ENCODE assay signal across 12 mouse cellular contexts in genomic region chr5:23604036-23604705, GRCm38 (mm10).
DNase-seq lines count a peak whose midpoint lies in the region; ATAC-seq and TF ChIP-seq lines count a peak whose summit lies in the region.
"Had no signal": no experiment of that assay in that cellular context is flagged by ENCODE, and none has a peak within 500 bp of the region (broad histone marks: within the 10 kb centered on the region; RNA-seq: fewer than 3 reads in every experiment).

No protein-coding gene starts in this region.

- H3K27me3 ChIP-seq in megakaryocyte, embryonic 14.5 days (replicated peaks), result no peaks in the 10 kb centered on the region
- H3K27me3 ChIP-seq in forebrain, postnatal 0 days (ENCODE audit: insufficient read depth, low read length), result no peaks in the 10 kb centered on the region
- H3K27me3 ChIP-seq in forebrain, embryonic 15.5 days, result no peaks in the 10 kb centered on the region
- no peaks in the 10 kb centered on the region for H3K27me3 ChIP-seq in hindbrain, postnatal 0 days (ENCODE audit: insufficient read depth, low read length)
- H3K27me3 ChIP-seq: midbrain, embryonic 12.5 days had no signal

- 80% methylated on average over 7 of the region's 7 CpGs for WGBS in forebrain, postnatal 0 days
- 77% methylated on average over 7 of the region's 7 CpGs for whole genome bisulfite sequencing in forebrain, embryonic 15.5 days
- WGBS in hindbrain, postnatal 0 days, result 87% methylated on average over 7 of the region's 7 CpGs

- no peak overlapping the region for H3K27ac ChIP-seq in forebrain, postnatal 0 days (ENCODE audit: low read depth, low read length)
- no peak overlapping the region for H3K27ac ChIP-seq in forebrain, embryonic 15.5 days (replicated peaks)
- H3K27ac ChIP-seq in hindbrain, postnatal 0 days, result no peak overlapping the region
- H3K27ac ChIP-seq: heart, adult 2 months; left cerebral cortex, adult 2 months; midbrain, embryonic 12.5 days had no signal

- peak; percentile 63 for ATAC-seq in common myeloid progenitor, adult 5-6 weeks (replicated peaks; ENCODE audit: low read depth, poor library complexity, severe bottlenecking)
- no peak for ATAC-seq in forebrain, postnatal 0 days
- ATAC-seq in forebrain, embryonic 15.5 days (replicated peaks), result no peak
- ATAC-seq in hindbrain, postnatal 0 days, result no peak

- peak overlapping the region; percentile 78 for H3K4me3 ChIP-seq in megakaryocyte, embryonic 14.5 days (replicated peaks)
- H3K4me3 ChIP-seq in forebrain, postnatal 0 days (ENCODE audit: low read depth, low read length), result no peak overlapping the region
- no peak overlapping the region for H3K4me3 ChIP-seq in forebrain, embryonic 15.5 days
- H3K4me3 ChIP-seq in hindbrain, postnatal 0 days (ENCODE audit: low read length), result no peak overlapping the region
- H3K4me3 ChIP-seq: heart, adult 2 months; left cerebral cortex, adult 2 months; midbrain, embryonic 12.5 days had no signal

- TF ChIP-seq CTCF in forebrain, postnatal 0 days (IDR thresholded peaks at IDR 0.05; ENCODE audit: low read depth), result no peak
- TF ChIP-seq CTCF in hindbrain, postnatal 0 days (IDR thresholded peaks at IDR 0.05; ENCODE audit: low read depth), result no peak

- no peaks in the 10 kb centered on the region for H3K9me3 ChIP-seq in megakaryocyte, embryonic 14.5 days
- H3K9me3 ChIP-seq in forebrain, postnatal 0 days (ENCODE audit: low read length), result no peaks in the 10 kb centered on the region
- no peaks in the 10 kb centered on the region for H3K9me3 ChIP-seq in forebrain, embryonic 15.5 days
- no peaks in the 10 kb centered on the region for H3K9me3 ChIP-seq in hindbrain, postnatal 0 days (ENCODE audit: low read length)
- H3K9me3 ChIP-seq: midbrain, embryonic 12.5 days had no signal

- H3K9ac ChIP-seq in forebrain, postnatal 0 days, result no peak overlapping the region
- H3K9ac ChIP-seq in forebrain, embryonic 15.5 days (replicated peaks), result no peak overlapping the region
- H3K9ac ChIP-seq in hindbrain, postnatal 0 days (replicated peaks; ENCODE audit: low read length), result no peak overlapping the region
- H3K9ac ChIP-seq: midbrain, embryonic 12.5 days had no signal

- peaks cover 3% of the 10 kb centered on the region for H3K36me3 ChIP-seq in megakaryocyte, embryonic 14.5 days (replicated peaks; ENCODE audit: low read length)
- H3K36me3 ChIP-seq in forebrain, postnatal 0 days (ENCODE audit: insufficient read depth), result no peaks in the 10 kb centered on the region
- no peaks in the 10 kb centered on the region for H3K36me3 ChIP-seq in forebrain, embryonic 15.5 days
- no peaks in the 10 kb centered on the region for H3K36me3 ChIP-seq in hindbrain, postnatal 0 days (ENCODE audit: insufficient read depth, low read length)

- H3K4me2 ChIP-seq in forebrain, postnatal 0 days (ENCODE audit: low read depth), result no peak overlapping the region
- no peak overlapping the region for H3K4me2 ChIP-seq in forebrain, embryonic 15.5 days (replicated peaks)
- H3K4me2 ChIP-seq in hindbrain, postnatal 0 days (ENCODE audit: low read depth, low read length), result no peak overlapping the region
- H3K4me2 ChIP-seq: midbrain, embryonic 12.5 days had no signal

- peak; percentile 55 to 57 for DNase-seq in spleen, postnatal 36 days (ENCODE audit: low spot score in 2 of 2)
- DNase-seq in spleen, postnatal 4 days (ENCODE audit: low spot score in 2 of 2), result no peak
- no peak for DNase-seq in forebrain, postnatal 0 days
- no peak for DNase-seq in hindbrain, postnatal 0 days (ENCODE audit: low spot score)
- DNase-seq: cerebellum, adult 2 months; kidney, adult 11 months had no signal

- H3K4me1 ChIP-seq in megakaryocyte, embryonic 14.5 days, result peaks cover 16% of the 10 kb centered on the region
- no peaks in the 10 kb centered on the region for H3K4me1 ChIP-seq in forebrain, postnatal 0 days (ENCODE audit: insufficient read depth)
- H3K4me1 ChIP-seq in forebrain, embryonic 15.5 days, result peaks cover 17% of the 10 kb centered on the region
- H3K4me1 ChIP-seq in hindbrain, postnatal 0 days (ENCODE audit: insufficient read depth, low read length), result no peaks in the 10 kb centered on the region; the same call in 1 of the 2 replicates

Comparison
In these comparisons a context has a peak if more than half of its experiments do, and no peak if none do; other contexts are left out.
1. DNase-seq: peak in spleen, postnatal 36 days (2 of 2); none in spleen, postnatal 4 days (0 of 2), forebrain, postnatal 0 days (single experiment) and hindbrain, postnatal 0 days (single experiment).